Mouse (Mus musculus): ENCODE measurements around the gene Ankrd60. TPM values are rescaled to one million over a fixed set of nuclear protein-coding genes. Genes with fewer than 3 reads are reported as not detected.

Ankrd60 gene
- total and polyA plus RNA-seq, 3 experiments, result not detected

DNA sequence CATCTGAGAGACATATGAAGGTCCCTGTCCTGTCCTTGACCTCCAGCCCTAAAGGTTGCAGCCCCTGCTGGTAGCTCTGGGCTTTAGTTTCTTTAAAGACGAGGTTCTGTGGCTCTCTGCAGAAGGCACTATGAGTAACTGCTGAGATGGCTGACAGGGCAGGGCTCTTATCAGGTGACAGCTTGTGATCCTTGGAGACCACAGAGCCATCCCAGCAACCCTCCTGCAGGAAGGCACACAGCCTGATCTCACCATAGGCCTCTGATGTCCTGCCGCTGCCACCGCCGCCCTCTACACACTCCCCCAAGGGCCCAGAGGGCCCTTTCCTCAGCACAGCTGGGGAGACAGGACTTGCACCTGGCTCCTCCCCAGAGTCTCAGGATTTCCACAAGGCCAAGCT, 36.4 kb downstream of the Ankrd60 start:
- Histone ChIP-seq H3K79me2 (ENCODE audit: control insufficient read depth, insufficient read depth, low read length, poor library complexity) (no peaks in the 10 kb centered on the region), H3K27me3 (ENCODE audit: control insufficient read depth in 1 of 2, insufficient read depth in 2 of 2, low read length in 2 of 2) (no peaks in the 10 kb centered on the region), H3K27ac (ENCODE audit: control insufficient read depth, low read depth, low read length) (no peak overlapping the region), H3K9ac (ENCODE audit: control insufficient read depth, low read depth, low read length, poor library complexity, severe bottlenecking) (no peak overlapping the region), H3K9me3 (replicated peaks; ENCODE audit: insufficient read depth, low read length) (no peaks in the 10 kb centered on the region), H3K36me3 (ENCODE audit: control insufficient read depth in 1 of 2, insufficient read depth in 2 of 2, low read length in 2 of 2) (no peaks in the 10 kb centered on the region), H3K4me3 (ENCODE audit: control insufficient read depth in 1 of 2, insufficient read depth in 1 of 2, low read depth in 2 of 2, low read length in 2 of 2) (no peak overlapping the region), H3K4me1 (ENCODE audit: control insufficient read depth in 1 of 2, insufficient read depth in 2 of 2, low read length in 2 of 2) (no peaks in the 10 kb centered on the region)
- DNase-seq (ENCODE audit: low read depth, low spot score), result no peak
- no peak for TF ChIP-seq ZKSCAN1 (IDR thresholded peaks at IDR 0.05; ENCODE audit: low read depth, low read length)
- TF ChIP-seq CHD2 (IDR thresholded peaks at IDR 0.05; ENCODE audit: low read length), result no peak
- no peak for TF ChIP-seq E2F4 (IDR thresholded peaks at IDR 0.05; ENCODE audit: borderline replicate concordance, low read depth, low read length)
- no peak for TF ChIP-seq NRF1 (IDR thresholded peaks at IDR 0.05; ENCODE audit: insufficient read depth, low read depth, low read length, poor library complexity, severe bottlenecking)
- no peak for TF ChIP-seq USF1 (IDR thresholded peaks at IDR 0.05; ENCODE audit: low read depth, low read length)
- no peak for TF ChIP-seq BHLHE40 (IDR thresholded peaks at IDR 0.05; ENCODE audit: borderline replicate concordance, low read depth, low read length)
- no peak for TF ChIP-seq KAT2A (conservative IDR thresholded peaks at IDR 0.05; ENCODE audit: low read depth, low read length)
- TF ChIP-seq MYC (IDR thresholded peaks at IDR 0.05; ENCODE audit: low read depth, low read length), result no peak
- TF ChIP-seq MXI1 (IDR thresholded peaks at IDR 0.05; ENCODE audit: low read depth, low read length), result no peak
- TF ChIP-seq POLR2AphosphoS2 (IDR thresholded peaks at IDR 0.05; ENCODE audit: low read length), result no peak
- no peak for TF ChIP-seq UBTF (IDR thresholded peaks at IDR 0.05; ENCODE audit: borderline replicate concordance, insufficient read depth, low read depth, low read length)
- TF ChIP-seq MEF2A (IDR thresholded peaks at IDR 0.05; ENCODE audit: extremely low read depth, insufficient replicate concordance, low read depth, low read length, poor library complexity, severe bottlenecking), result no peak
- TF ChIP-seq CTCF (IDR thresholded peaks at IDR 0.05 in 2 of 3, conservative IDR thresholded peaks at IDR 0.05 in 1 of 3; ENCODE audit: control insufficient read depth in 1 of 3, insufficient read depth in 1 of 3, low read depth in 2 of 3, low read length in 3 of 3, poor library complexity in 1 of 3, severe bottlenecking in 1 of 3), result no peak
- no peak for TF ChIP-seq GATA1 (IDR thresholded peaks at IDR 0.05; ENCODE audit: low read depth, low read length)

DNA sequence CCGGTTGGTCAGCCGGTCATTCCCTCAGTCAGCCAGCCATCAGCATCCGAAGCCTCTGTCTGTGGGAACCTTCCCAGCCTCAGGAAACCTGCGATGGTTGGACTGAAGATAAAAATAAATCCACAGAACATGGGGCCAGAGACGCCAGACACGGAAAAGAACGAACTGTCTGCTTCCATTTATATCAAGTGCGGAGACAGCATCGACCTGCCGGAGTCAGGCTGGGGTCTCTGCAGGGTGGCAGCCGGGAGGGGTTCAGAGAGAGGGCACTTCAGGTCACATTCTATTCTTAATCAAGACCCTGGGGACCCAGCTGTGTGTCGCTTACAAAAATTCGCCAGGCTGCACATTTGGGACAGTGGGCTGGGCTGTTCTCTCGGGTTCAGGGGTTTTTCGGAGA, 38.4 kb downstream of the Ankrd60 start:
- no peak overlapping the region for H3K27ac ChIP-seq (ENCODE audit: control insufficient read depth, low read depth, low read length)
- no peaks in the 10 kb centered on the region for H3K4me1 ChIP-seq (ENCODE audit: control insufficient read depth in 1 of 2, insufficient read depth in 2 of 2, low read length in 2 of 2)
- H3K9me3 ChIP-seq (replicated peaks; ENCODE audit: insufficient read depth, low read length), result no peaks in the 10 kb centered on the region
- H3K9ac ChIP-seq (ENCODE audit: control insufficient read depth, low read depth, low read length, poor library complexity, severe bottlenecking), result no peak overlapping the region
- no peaks in the 10 kb centered on the region for H3K27me3 ChIP-seq (ENCODE audit: control insufficient read depth in 1 of 2, insufficient read depth in 2 of 2, low read length in 2 of 2)
- no peak for TF ChIP-seq USF2 (IDR thresholded peaks at IDR 0.05; ENCODE audit: borderline replicate concordance in 1 of 2, insufficient read depth in 1 of 2, low read depth in 1 of 2, low read length in 2 of 2)
- TF ChIP-seq UBTF (IDR thresholded peaks at IDR 0.05; ENCODE audit: borderline replicate concordance, insufficient read depth, low read depth, low read length), result no peak
- TF ChIP-seq CHD2 (IDR thresholded peaks at IDR 0.05; ENCODE audit: low read length), result no peak
- TF ChIP-seq MEF2A (IDR thresholded peaks at IDR 0.05; ENCODE audit: extremely low read depth, insufficient replicate concordance, low read depth, low read length, poor library complexity, severe bottlenecking), result no peak
- no peak for TF ChIP-seq NRF1 (IDR thresholded peaks at IDR 0.05; ENCODE audit: insufficient read depth, low read depth, low read length, poor library complexity, severe bottlenecking)
- no peak for TF ChIP-seq USF1 (IDR thresholded peaks at IDR 0.05; ENCODE audit: low read depth, low read length)
- no peak for TF ChIP-seq E2F4 (IDR thresholded peaks at IDR 0.05; ENCODE audit: borderline replicate concordance, low read depth, low read length)
- no peak for TF ChIP-seq MXI1 (IDR thresholded peaks at IDR 0.05; ENCODE audit: low read depth, low read length)
- no peak for TF ChIP-seq HCFC1 (IDR thresholded peaks at IDR 0.05; ENCODE audit: low read depth, low read length)
- TF ChIP-seq GATA1 (IDR thresholded peaks at IDR 0.05; ENCODE audit: low read depth, low read length), result no peak
- no peak for TF ChIP-seq ZMIZ1 (IDR thresholded peaks at IDR 0.05; ENCODE audit: low read depth, low read length)
- no peak for TF ChIP-seq SMC3 (IDR thresholded peaks at IDR 0.05; ENCODE audit: low read depth, low read length)
- H3K79me2 ChIP-seq (ENCODE audit: control insufficient read depth, insufficient read depth, low read length, poor library complexity), result no peaks in the 10 kb centered on the region
- DNase-seq (ENCODE audit: low read depth, low spot score), result no peak
- H3K36me3 ChIP-seq (ENCODE audit: control insufficient read depth in 1 of 2, insufficient read depth in 2 of 2, low read length in 2 of 2), result no peaks in the 10 kb centered on the region
- no peak overlapping the region for H3K4me3 ChIP-seq (ENCODE audit: control insufficient read depth in 1 of 2, insufficient read depth in 1 of 2, low read depth in 2 of 2, low read length in 2 of 2)

Data from MEL (cell line).